Mouse (Mus musculus) ovary, postnatal 14 days (tissue): Measurements from ENCODE around the gene Slmap.
"Not testable (repeated sequence)": the region's sequence is repeated elsewhere in the genome, so short reads cannot be mapped to it uniquely, and the experiment has no call there.

ENCODE experiments used
- DNase-seq: peaks from one replicate; pipeline ENCODE4 v3.0.0; 2022; ENCODE audit warnings: low spot score

Slmap gene

DNA sequence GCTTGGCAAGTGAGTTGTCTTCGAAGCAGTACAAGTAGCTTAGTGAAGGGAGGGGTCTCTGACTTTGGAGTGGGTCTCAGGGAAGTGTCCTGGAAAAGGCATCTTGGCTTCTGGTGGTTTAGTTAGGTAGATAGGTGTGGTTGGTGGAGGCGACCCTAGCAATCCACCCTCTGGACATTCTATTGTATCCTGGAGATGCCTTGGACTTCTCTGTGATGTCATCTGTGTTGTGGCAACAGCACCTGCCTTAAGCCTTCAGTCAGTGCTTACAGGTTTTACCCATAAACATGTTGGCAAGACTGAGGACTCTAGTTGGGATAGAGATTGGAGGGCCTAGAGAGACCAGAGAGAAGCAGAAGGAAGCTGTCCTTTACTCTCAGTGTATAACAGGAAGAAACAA is 145.8 kb downstream of the Slmap start:
- DNase-seq, result not testable (repeated sequence)

DNA sequence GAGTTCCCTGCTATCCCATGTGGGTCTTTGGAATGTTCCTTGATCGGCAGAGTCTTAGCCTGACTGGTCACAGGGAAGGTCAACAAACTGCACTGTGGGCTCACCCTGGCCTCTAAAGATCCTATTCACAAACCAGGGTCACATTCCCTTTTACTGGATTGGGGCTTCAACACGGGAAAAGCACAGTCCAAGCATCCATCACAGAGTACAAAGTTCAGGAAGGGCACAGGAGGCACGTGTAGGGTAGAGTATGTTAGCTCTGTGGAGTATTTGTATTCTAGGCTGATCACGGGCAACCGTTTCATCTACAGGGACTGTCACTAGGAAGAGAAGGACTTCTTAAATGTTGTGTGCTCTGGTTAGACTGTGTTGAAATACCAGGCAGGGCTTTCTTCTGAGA is 147.7 kb downstream of the Slmap start:
- DNase-seq, result not testable (repeated sequence)

DNA sequence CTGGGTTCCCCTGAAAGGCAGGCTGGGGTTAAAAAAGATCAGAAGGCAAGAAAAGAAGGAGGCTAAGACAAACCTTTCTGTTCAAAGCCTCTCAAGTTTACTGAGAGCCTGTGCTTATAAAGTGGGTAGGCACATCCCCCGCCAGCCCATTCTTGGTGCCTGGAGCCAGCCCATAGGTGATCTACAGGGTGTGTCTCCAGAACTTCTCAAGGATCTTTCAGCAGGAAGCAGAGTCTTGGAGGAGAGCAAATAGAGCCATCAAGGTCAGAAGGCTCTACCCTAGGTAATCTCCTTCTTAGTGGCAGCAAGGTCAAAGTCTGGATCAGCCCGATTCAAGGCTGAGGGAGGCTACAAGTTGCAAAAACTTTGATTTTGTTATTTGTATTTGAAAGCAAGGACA is 149.1 kb downstream of the Slmap start:
- not testable (repeated sequence) for DNase-seq

DNA sequence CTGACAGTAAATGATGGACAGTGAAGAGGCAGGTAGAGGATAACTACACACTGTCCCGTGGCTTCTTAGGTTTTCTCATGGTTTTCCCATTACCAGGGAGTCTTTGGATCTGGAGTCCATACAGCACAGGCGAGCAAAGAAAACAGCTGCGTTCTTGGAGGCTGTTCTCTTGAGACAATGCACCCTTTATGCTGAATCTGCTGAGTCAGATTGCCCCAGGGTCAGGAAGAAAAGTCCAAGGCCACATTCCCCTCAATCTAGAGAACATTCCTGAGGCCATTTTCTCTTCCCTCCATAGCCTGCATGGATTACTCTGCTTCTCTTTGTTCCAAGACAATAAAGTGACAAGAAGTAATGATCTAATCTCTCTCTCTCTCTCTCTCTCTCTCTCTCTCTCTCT is 155.7 kb downstream of the Slmap start:
- no peak for DNase-seq

DNA sequence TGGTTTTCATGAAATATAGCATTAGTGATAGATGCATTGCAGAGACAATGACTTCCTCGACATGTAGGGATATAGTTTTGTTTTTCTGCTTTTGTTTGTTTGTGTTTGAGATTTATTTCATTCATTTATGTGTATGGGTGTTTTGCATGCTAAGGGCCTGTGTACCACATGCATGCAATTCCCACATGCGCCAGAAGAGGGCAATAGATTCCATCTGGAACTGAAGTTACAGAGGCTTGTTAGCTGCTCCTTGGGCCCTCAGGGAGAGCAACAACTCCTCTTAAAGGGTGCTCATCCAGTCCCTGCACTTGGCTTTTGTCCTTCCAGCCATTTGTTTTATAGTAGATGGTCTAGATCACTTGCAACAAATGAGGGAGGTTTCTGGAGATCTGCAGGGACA is 158.1 kb downstream of the Slmap start:
- peak; percentile 81 for DNase-seq
